Mouse (Mus musculus) liver, adult 2 months (tissue): Measurements from ENCODE around the gene Slc15a2.

Source experiments
- CTCF ChIP-seq: fragments of 200-500 bp; IDR thresholded peaks from 2 replicates; pipeline ENCODE4 v1.5.1; 2011; ENCODE audit warnings: low read depth, low read length, control low read depth
- POLR2A ChIP-seq: fragments of 200-500 bp; IDR thresholded peaks from 2 replicates; pipeline ENCODE4 v1.6.1; 2011; ENCODE audit warnings: low read length, control low read depth; ENCODE audit not compliant: insufficient read depth; ENCODE audit errors: extremely low read depth

DNA sequence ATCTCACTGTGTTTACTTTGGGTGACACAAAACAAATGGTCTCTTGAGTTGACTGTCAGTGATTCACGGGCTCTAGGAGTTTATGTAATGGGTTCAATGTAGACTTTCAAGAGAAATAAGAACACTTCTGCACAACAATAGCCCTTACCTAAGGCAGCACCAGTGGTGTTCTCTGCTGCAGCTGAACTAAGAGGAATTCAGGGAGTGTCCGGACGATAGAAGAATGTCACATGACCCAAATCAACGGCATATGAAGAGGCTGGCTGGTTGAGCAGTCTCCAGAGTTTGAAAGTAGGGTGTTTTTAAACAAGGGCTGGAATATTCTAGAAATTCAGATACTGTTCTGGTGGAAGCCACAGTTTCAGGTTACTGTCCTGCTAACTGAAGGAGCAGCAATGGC lies 37.7 kb downstream of the Slc15a2 start:
- TF ChIP-seq CTCF: no peak
- TF ChIP-seq POLR2A: no peak
